12 mouse cellular contexts compared by ENCODE assay signal in genomic region chr11:86369003-86369402, GRCm38 (mm10).
"Had no signal": no experiment of that assay in that cellular context is flagged by ENCODE, and none has a peak within 500 bp of the region (broad histone marks: within the 10 kb centered on the region; RNA-seq: fewer than 3 reads in every experiment).

No protein-coding gene starts in this region.

- H3K9ac ChIP-seq: limb, embryonic 13.5 days; liver, embryonic 14.5 days; neural tube, embryonic 13.5 days had no signal

- H3K27ac ChIP-seq: limb, embryonic 13.5 days; liver, embryonic 14.5 days; neural tube, embryonic 13.5 days had no signal

- DNase-seq: kidney, adult 8-10 months; kidney, postnatal 25 days; lung, adult 18-20 months; midbrain, embryonic 14.5 days; retina, postnatal 1 day; right cerebral cortex, postnatal 4 days; spleen, adult 18-20 months; thymus, adult 18-20 months; thymus, postnatal 14 days had no signal

- H3K4me2 ChIP-seq: limb, embryonic 13.5 days; neural tube, embryonic 13.5 days had no signal

- H3K9me3 ChIP-seq: limb, embryonic 13.5 days; neural tube, embryonic 13.5 days had no signal

- H3K36me3 ChIP-seq: limb, embryonic 13.5 days; neural tube, embryonic 13.5 days had no signal

- H3K4me3 ChIP-seq: limb, embryonic 13.5 days; neural tube, embryonic 13.5 days had no signal

- H3K27me3 ChIP-seq: limb, embryonic 13.5 days; neural tube, embryonic 13.5 days had no signal

- H3K4me1 ChIP-seq: limb, embryonic 13.5 days; neural tube, embryonic 13.5 days had no signal
